Mouse (Mus musculus): ENCODE measurements around the gene Tlr4. TPM values are rescaled to one million over a fixed set of nuclear protein-coding genes. Genes with fewer than 3 reads are reported as not detected.

Tlr4 gene
- polyA plus RNA-seq (2021; fragmentation: Nextera tagmentation), result 0.59 and 0.64 TPM in 2 replicates
- long read RNA-seq, experiment 1, full-length matches to known transcripts, result 1 of 3 reads
- long read RNA-seq, experiment 1, partial matches to known transcripts, result 0 of 3 reads
- long read RNA-seq, experiment 1, other reads (novel, unspliced or antisense), result 2 of 3 reads
- long read RNA-seq, experiment 2, full-length matches to known transcripts, result 1 of 2 reads
- long read RNA-seq, experiment 2, partial matches to known transcripts, result 0 of 2 reads
- long read RNA-seq, experiment 2, other reads (novel, unspliced or antisense), result 1 of 2 reads

DNA sequence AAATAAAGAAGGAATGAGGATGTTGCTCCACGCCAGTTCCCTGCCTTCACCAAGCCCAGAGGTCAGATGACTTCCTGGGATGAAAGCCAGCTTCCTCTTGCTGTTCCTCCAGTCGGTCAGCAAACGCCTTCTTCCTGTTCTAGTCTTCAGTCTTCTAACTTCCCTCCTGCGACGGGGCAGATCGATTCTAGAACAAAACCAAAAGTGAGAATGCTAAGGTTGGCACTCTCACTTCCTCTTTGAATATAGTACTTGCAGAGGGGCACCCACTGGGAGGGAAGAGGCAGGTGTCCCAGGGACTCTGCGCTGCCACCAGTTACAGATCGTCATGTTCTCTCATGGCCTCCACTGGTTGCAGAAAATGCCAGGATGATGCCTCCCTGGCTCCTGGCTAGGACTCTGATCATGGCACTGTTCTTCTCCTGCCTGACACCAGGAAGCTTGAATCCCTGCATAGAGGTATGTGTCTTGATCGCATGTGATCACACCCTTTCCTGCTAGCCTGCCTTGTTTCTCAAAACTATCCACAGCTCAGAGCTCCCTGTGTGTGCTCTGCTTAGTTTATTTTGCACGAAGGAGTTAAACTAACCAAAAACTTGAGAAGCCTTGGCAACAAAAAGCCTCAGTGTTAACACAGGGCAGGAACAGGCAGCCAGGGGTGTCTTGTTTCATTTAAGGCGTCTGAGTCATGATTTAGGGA is at the start of gene Tlr4:
Gene Tlr4 (plus strand): TSS at position 122 of the 700 bp plus-strand sequence.

